Mouse (Mus musculus) left cerebral cortex, postnatal 36 days (tissue): Measurements from ENCODE around the gene Nsdhl. TPM values are rescaled to one million over a fixed set of nuclear protein-coding genes. Genes with fewer than 3 reads are reported as not detected.

Experiments
- DNase-seq, 2 experiments: peaks; one replicate each; pipeline ENCODE4 v3.0.0; 2021 to 2022; ENCODE audit warnings: low spot score in 2 of 2, mixed read lengths in 1 of 2
- intact Hi-C: fragments of 180-260 bp; cut with DNase I; formaldehyde crosslinking; loops from one replicate; pipeline ENCODE4 v1.15.1; 2025
- microRNA-seq: library from miRNA; unstranded; fragments of <30 nt; microRNA quantifications from one replicate; pipeline ENCODE4 v1.2.0, GENCODE M21; 2022
- total RNA-seq, 2 experiments: library from RNA; stranded (reverse); gene quantifications; 2 replicates each; pipeline ENCODE4 v1.2.3; 2021

The Nsdhl gene
- total RNA-seq, 2 experiments from 2014 or later: 23.2 to 27.3 TPM

DNA sequence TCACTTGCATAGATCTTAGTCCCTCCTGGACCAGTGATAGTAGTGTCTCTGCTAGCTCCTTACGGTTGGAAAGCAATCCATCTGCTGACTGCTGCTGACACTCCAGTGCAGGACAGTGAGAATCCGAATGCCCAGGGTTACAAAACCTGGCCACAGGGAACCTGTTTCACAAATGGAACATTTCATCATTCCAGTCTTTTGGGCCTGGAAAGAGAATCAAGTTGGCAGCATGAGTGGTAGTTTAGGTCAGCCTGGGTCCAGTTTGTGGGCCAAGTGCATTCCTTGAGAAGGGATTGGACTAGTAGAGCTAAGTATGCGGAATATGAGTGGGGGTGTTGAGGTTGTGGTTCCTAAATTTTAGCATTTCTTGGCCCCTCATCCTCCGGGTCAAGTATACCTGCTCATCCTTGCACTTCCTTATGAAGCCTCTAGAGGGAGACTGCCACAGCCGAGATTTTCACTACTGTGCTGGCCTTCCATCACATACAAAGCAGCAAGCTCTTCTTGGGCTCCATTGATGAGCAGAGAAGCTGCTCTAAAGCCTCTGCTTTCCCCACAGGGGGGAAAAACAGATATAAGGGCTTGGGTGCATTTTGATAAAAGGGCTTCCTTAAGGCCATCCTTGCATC, 74.0 kb downstream of the Nsdhl start:
- intact Hi-C loops: no loop called here
- no peak for DNase-seq

DNA sequence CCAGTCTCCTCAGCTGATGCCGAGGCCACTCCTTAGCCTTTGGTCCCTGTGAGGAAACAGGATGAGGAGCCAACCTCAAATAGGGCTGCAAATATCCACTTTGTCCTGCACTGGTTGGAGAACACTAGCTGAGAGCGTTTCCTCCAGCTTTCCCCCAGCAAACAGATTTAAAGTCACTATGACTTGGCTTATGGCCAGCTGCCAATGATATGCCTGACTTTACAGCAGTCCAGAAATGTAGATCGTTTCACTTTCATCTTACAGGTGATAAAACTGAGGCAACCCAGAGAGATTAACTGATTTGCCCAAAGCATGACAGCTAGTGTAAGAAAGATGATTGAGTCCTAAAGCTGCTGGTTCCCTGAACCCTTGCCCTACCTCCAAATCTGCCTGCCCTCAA, 77.2 kb downstream of the Nsdhl start:
- DNase-seq: no peak
- intact Hi-C loops: no loop called here

DNA sequence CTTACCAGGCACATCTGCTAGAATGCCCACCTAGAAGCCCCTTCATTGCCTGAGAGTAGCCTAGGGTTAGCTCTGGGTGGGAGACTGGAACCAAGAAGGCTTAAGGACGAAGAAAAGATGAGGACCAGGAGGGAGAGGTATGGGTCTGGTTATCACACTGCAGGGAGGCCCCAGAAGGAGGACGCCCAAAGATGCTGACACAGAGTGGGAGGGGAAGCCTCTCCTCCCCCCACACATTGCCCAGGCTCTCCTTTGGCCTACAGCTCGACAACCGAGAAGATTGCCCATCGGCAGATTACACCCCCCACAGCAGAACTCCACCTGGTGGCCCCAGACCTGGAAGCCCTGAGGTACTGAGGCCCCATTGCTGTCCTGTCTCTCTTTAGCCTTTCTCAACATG, 84.8 kb downstream of the Nsdhl start:
- intact Hi-C loops: no loop called here

DNA sequence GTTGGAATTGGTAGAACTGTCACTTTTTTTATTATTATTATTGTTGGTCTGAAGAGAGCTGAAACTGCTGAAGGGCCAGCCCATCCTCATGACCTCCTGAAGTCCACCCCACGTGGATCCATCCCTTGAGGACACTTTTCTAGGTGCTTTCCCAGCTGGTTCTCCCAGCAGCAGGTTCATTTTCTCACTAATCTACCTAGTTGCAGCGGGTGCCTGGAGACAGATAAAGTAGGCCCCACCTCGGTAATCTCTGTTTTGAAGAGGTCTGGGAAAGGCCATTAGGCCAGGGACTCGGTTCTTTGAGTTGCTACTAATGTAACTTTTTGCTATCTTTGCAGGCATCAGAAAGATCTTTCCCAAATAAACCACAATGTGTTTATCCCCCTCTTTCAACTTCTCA, 87.3 kb downstream of the Nsdhl start:
- DNase-seq: no peak
- intact Hi-C loops: no loop called here

More for the DNA sequence above, 84.8 kb downstream of the Nsdhl start:
- DNase-seq: no peak

DNA sequence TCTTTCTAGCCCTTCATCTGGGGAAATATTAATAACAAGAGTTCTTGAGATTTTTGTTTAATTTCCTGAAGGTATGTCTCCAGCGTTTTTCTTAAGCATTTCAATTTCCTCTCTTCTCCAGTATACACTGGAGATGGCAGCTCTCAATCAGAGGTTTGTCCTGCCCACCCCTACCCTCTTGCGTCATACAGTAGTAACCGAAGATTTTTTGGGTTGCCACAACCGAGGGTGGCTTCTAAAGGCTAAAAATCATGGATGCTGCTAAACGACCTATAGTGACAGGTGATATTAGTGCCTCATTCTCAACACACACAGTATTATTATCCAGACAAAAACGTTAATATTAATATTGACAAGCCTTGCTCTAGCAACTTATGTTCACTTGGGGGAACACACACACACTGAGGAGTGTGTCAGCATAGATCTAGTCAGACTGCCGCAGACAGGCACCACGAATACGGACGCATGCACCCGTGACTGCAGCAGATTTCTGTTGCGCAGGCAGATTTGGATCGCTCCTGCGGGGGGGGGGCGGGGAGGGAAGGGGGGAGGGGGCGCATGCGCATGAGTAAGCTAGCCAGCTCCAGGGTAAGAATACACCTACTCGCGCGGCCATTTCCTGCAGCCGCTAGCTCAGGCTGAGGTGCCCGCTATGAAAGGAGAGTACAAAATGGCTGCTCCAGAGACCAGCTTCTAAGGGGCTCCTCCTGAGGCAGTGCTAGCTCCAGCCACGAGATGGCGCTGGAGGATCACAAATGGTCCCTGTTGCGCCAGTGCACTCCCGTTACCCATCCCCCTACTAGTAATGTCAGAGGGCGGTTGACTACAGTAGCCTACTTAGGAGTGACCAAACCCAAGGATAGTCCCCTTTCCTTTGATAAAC, 89.5 kb downstream of the Nsdhl start:
- DNase-seq: peak; percentile 88 to 90
- intact Hi-C loops: no loop called here

Small RNA genes lying within 50 kb of the gene (microRNA-seq; reads per million reads assigned to microRNA genes)
- not detected for gene Mir2137

Other genes with a start within 250 kb of the Nsdhl start
- 1 to 10 TPM; 1.4 to 1.8 TPM for gene Gabrq, start 93.4 kb upstream of the Nsdhl start, total RNA-seq
- gene Cetn2, start 146 bp upstream of the Nsdhl start, total RNA-seq: 10 to 100 TPM; 49.5 to 52.0 TPM
- under 1 TPM; 0.54 to 0.63 TPM for gene Zfp185, start 68.8 kb downstream of the Nsdhl start, total RNA-seq
- under 1 TPM; 0.30 to 0.48 TPM for gene Pnma5, start 118.5 kb downstream of the Nsdhl start, total RNA-seq
- 10 to 100 TPM; 13.7 to 16.0 TPM for gene Pnma3, start 146.2 kb downstream of the Nsdhl start, total RNA-seq
- gene Xlr4a, start 163.9 kb downstream of the Nsdhl start, total RNA-seq: 1 to 10 TPM in 1 of 2 experiments, under 1 TPM in 1; 0.59 to 1.7 TPM
- 1 to 10 TPM; 2.9 to 4.2 TPM for gene Xlr3a, start 178.5 kb downstream of the Nsdhl start, total RNA-seq
- gene Gm14685, start 198.5 kb downstream of the Nsdhl start, total RNA-seq: under 1 TPM in 1 of 2 experiments, not detected in 1; 0.70 TPM
- gene Xlr5b, start 230.2 kb downstream of the Nsdhl start, total RNA-seq: not detected
- 1 to 10 TPM; 1.2 TPM for gene DXBay18, start 230.9 kb downstream of the Nsdhl start, total RNA-seq